8 mouse cellular contexts compared by ENCODE assay signal in the genomic region with DNA sequence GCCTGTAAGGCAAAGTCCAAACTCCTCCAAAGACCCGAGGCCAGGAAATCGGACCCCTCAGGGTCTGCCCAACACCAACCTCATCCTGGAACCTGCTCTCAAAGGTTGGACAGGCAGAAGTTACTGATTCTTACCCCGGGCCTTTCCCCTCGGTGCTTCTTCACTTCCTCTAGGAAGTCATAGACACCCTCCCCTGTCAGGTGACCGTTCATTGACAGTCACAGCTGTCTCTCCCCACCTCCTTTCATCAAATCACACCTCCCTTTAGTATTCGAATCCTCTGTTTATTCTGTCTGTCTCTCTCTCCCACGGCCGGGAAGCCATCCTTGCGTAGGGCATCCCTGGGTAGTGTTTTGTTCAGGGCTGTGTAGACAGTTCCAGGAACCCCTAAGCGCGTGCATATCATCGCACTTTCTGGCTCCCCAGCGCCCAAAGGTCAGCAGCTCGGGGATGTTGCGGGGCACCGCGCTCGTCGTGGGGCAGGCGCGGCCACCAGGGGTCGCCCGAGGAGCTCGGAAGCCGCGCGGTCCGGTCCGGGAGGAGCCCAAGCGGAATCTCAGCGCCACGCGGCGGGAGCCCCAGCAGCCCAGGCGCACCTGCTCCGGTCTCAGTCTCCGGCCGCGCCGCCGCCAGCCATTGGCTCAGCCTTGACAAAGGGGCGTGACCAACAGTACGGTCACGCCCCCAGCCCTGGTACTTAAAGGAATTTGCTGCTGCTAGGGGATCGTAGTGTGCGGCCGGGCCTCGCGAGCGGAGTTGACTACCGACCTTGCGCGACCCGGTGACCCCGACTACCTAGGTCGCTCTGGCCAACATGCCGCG. TPM values are rescaled to one million over a fixed set of nuclear protein-coding genes. Genes with fewer than 3 reads are reported as not detected.
DNase-seq lines count a peak whose midpoint lies in the region; ATAC-seq and TF ChIP-seq lines count a peak whose summit lies in the region.

Gene Snai1 (plus strand): TSS at position 720 of the 822 bp plus-strand sequence.

- no peak for TF ChIP-seq CTCF in lung, adult 2 months (IDR thresholded peaks at IDR 0.05; ENCODE audit: insufficient read depth, low read length)
- TF ChIP-seq CTCF in olfactory bulb, adult 2 months (IDR thresholded peaks at IDR 0.05; ENCODE audit: insufficient read depth, low read depth, low read length): peak; percentile 89
- peak; percentile 97 for TF ChIP-seq CTCF in thymus, adult 2 months (IDR thresholded peaks at IDR 0.05; ENCODE audit: borderline replicate concordance, control insufficient read depth, extremely low read depth, insufficient read depth, low read length, poor library complexity)

- no peaks in the 10 kb centered on the region for H3K9me3 ChIP-seq in ES-E14 (ENCODE audit: control insufficient read depth, insufficient read depth, low read depth, low read length)
- no peaks in the 10 kb centered on the region for H3K9me3 ChIP-seq in forebrain, embryonic 15.5 days

- H3K4me3 ChIP-seq in ES-E14 (ENCODE audit: insufficient read depth in 1 of 2, low read depth in 1 of 2, low read length in 2 of 2, poor library complexity in 1 of 2, severe bottlenecking in 1 of 2): peak within 1 kb of the TSS; percentile 68 to 69
- H3K4me3 ChIP-seq in forebrain, embryonic 15.5 days: peak within 1 kb of the TSS; percentile 45
- peak within 1 kb of the TSS; percentile 65 for H3K4me3 ChIP-seq in lung, adult 2 months (replicated peaks; ENCODE audit: extremely low read depth, low read depth, low read length)
- peak within 1 kb of the TSS; percentile 49 for H3K4me3 ChIP-seq in olfactory bulb, adult 2 months (ENCODE audit: insufficient read depth, low read depth, low read length)
- H3K4me3 ChIP-seq in thymus, adult 2 months (ENCODE audit: control insufficient read depth, insufficient read depth, low read length): peak within 1 kb of the TSS; percentile 46

- H3K4me2 ChIP-seq in forebrain, embryonic 15.5 days (replicated peaks): peak within 1 kb of the TSS; percentile 72

- peak; percentile 96 for ATAC-seq in forebrain, embryonic 15.5 days (replicated peaks)

- H3K27ac ChIP-seq in ES-E14 (ENCODE audit: insufficient read depth, low read depth, low read length, poor library complexity, severe bottlenecking): no peak within 1 kb of the TSS
- H3K27ac ChIP-seq in forebrain, embryonic 15.5 days (replicated peaks): no peak within 1 kb of the TSS
- H3K27ac ChIP-seq in olfactory bulb, adult 2 months (ENCODE audit: insufficient read depth, low read depth, low read length): no peak within 1 kb of the TSS
- peak within 1 kb of the TSS; percentile 18; the same call in 1 of the 2 replicates for H3K27ac ChIP-seq in thymus, adult 2 months (ENCODE audit: control insufficient read depth, insufficient read depth, low read length)

- H3K4me1 ChIP-seq in ES-E14 (ENCODE audit: control insufficient read depth in 2 of 2, insufficient read depth in 2 of 2, low read length in 2 of 2, poor library complexity in 1 of 2): peaks cover 2 to 26% of the 10 kb centered on the region in 2 experiments; a peak in 2 of 4 replicates
- H3K4me1 ChIP-seq in forebrain, embryonic 15.5 days: peaks cover 15% of the 10 kb centered on the region
- H3K4me1 ChIP-seq in lung, adult 2 months (ENCODE audit: control insufficient read depth, insufficient read depth, low read length): peaks cover 4% of the 10 kb centered on the region; the same call in 1 of the 2 replicates
- peaks cover 15% of the 10 kb centered on the region for H3K4me1 ChIP-seq in olfactory bulb, adult 2 months (ENCODE audit: control insufficient read depth, insufficient read depth, low read length)
- H3K4me1 ChIP-seq in thymus, adult 2 months (replicated peaks; ENCODE audit: control insufficient read depth, insufficient read depth, low read length): peaks cover 39% of the 10 kb centered on the region

- in situ Hi-C loops in ES-E14 (cut with MboI; ENCODE audit: low sequenced_read_pairs in 2 of 2, unreplicated experiment in 2 of 2): loop anchor here in 1 of 2 experiments (10.0 kb wide), 2 partner anchors 137 to 357 kb away; no protein-coding TSS in a partner anchor

- WGBS in forebrain, embryonic 15.5 days: 1% methylated on average over 58 of the region's 58 CpGs
- 1% methylated on average over 57 of the region's 58 CpGs for WGBS in lung, adult 2 months
- 2% methylated on average over 58 of the region's 58 CpGs for WGBS in olfactory bulb, adult 2 months
- WGBS in thymus, adult 2 months: under 1% methylated on average over 58 of the region's 58 CpGs

- H3K9ac ChIP-seq in ES-E14 (ENCODE audit: insufficient read depth, low read depth, low read length, poor library complexity, severe bottlenecking): peak within 1 kb of the TSS; percentile 59
- peak within 1 kb of the TSS; percentile 34 for H3K9ac ChIP-seq in forebrain, embryonic 15.5 days (replicated peaks)

- TF ChIP-seq POLR2A in lung, adult 2 months (IDR thresholded peaks at IDR 0.05; ENCODE audit: borderline replicate concordance, extremely low read depth, low read depth, low read length): peak; percentile 98
- no peak for TF ChIP-seq POLR2A in olfactory bulb, adult 2 months (IDR thresholded peaks at IDR 0.05; ENCODE audit: insufficient read depth, low read depth, low read length)
- peak; percentile 64 for TF ChIP-seq POLR2A in thymus, adult 2 months (IDR thresholded peaks at IDR 0.05; ENCODE audit: control insufficient read depth, extremely low read depth, insufficient read depth, low read length, poor library complexity)

- H3K27me3 ChIP-seq in forebrain, embryonic 15.5 days: peaks cover 42% of the 10 kb centered on the region
- H3K27me3 ChIP-seq in thymus, adult 2 months (ENCODE audit: control insufficient read depth, insufficient read depth, low read length): no peaks in the 10 kb centered on the region

- DNase-seq in ES-E14 (ENCODE audit: low read depth, low spot score): peak; percentile 96
- DNase-seq in cerebellum, adult 11-12 months: peak; percentile 89
- peak; percentile 91 for DNase-seq in heart, postnatal 25 days (ENCODE audit: low spot score)
- peak; percentile 50 to 75 for DNase-seq in layer of hippocampus, adult 18-20 months (ENCODE audit: low spot score in 2 of 2)
- DNase-seq in lung, adult 2 months: peak; percentile 86
- DNase-seq in thymus, adult 2 months: peak; percentile 87

- H3K36me3 ChIP-seq in ES-E14 (ENCODE audit: control insufficient read depth, insufficient read depth, low read length, poor library complexity, severe bottlenecking): peaks cover 5% of the 10 kb centered on the region; the same call in 1 of the 2 replicates
- H3K36me3 ChIP-seq in forebrain, embryonic 15.5 days: no peaks in the 10 kb centered on the region
- no peaks in the 10 kb centered on the region for H3K36me3 ChIP-seq in thymus, adult 2 months (ENCODE audit: control insufficient read depth, insufficient read depth, low read length)

- intact Hi-C loops in heart, postnatal 25 days (cut with DNase I): loop anchor here (1.0 to 10.0 kb wide), 3 partner anchors 27 to 357 kb away; no protein-coding TSS in a partner anchor

TF ChIP-seq in ES-E14, 5 proteins besides CTCF, POLR2A, EP300 and RAD21:
- TF ChIP-seq CHD2 (IDR thresholded peaks at IDR 0.05; ENCODE audit: low read depth, low read length): no peak
- TF ChIP-seq HCFC1 (IDR thresholded peaks at IDR 0.05; ENCODE audit: borderline replicate concordance, insufficient read depth, low read length): no peak
- TF ChIP-seq ZC3H11A (IDR thresholded peaks at IDR 0.05; ENCODE audit: borderline replicate concordance, low read depth, low read length): peak; percentile 67
- no peak for TF ChIP-seq ZNF384 (IDR thresholded peaks at IDR 0.05; ENCODE audit: low read depth, low read length)
- peak; percentile 5; the same call in 1 of the 2 replicates for TF ChIP-seq MAFK (IDR thresholded peaks at IDR 0.05; ENCODE audit: insufficient read depth, low read depth, low read length)

RNA-seq across cellular contexts. Expression of gene Snai1, which starts in this region (rescaled TPM):
- total RNA-seq in ES-E14 (2012; rRNA removed): 1.4 and 3.4 TPM in 2 replicates
- polyA plus RNA-seq in forebrain, embryonic 15.5 days (2015; fragmentation: Nextera tagmentation; extraction: Ambion mirVana): 2.1 and 2.7 TPM in 2 replicates
- 1 to 10 TPM; 2.0 to 2.8 TPM for total RNA-seq in heart, postnatal 25 days (2021)
- total RNA-seq in layer of hippocampus, adult 18-20 months (2021): under 1 TPM; 0.32 to 0.53 TPM
- polyA plus RNA-seq in lung, adult 2 months (2012; rRNA removed): 70.8 and 85.0 TPM in 2 replicates
- polyA plus RNA-seq in olfactory bulb, adult 2 months (2012; ENCODE audit: insufficient read depth, insufficient read length, low replicate concordance, missing spikeins): not detected in 2 replicates
- polyA plus RNA-seq in thymus, adult 2 months (2012; rRNA removed): 10.6 and 10.7 TPM in 2 replicates

Comparison
In these comparisons a context has a peak if more than half of its experiments do, and no peak if none do; other contexts are left out.
1. Peak in DNase-seq in layer of hippocampus, adult 18-20 months; RNA of the gene not detected or under 1 TPM.